Mouse (Mus musculus) stomach, postnatal 0 days (tissue): ENCODE results near the gene Cdh1. TPM values are rescaled to one million over a fixed set of nuclear protein-coding genes. Genes with fewer than 3 reads are reported as not detected.

Source experiments
- ATAC-seq: fragments of 200-750 bp; cut with Nextera tagmentation; 2 replicates; pipeline ENCODE4 v1.8.0; 2017; ENCODE audit not compliant: low FRiP score, low TSS enrichment
- DNase-seq: peaks from one replicate; pipeline ENCODE4 v3.0.0-alpha.2; 2016; ENCODE audit warnings: low spot score
- H3K27ac ChIP-seq: fragments of 300-500 bp; sonication (generic); replicated peaks from 2 replicates; pipeline ENCODE4 v1.5.1; 2014; ENCODE audit warnings: mild to moderate bottlenecking, control low read depth
- H3K27me3 ChIP-seq: fragments of 300-500 bp; sonication (generic); 2 replicates; pipeline ENCODE4 v1.6.1; 2014; ENCODE audit warnings: low read length; ENCODE audit not compliant: control insufficient read depth, insufficient read depth
- H3K36me3 ChIP-seq: fragments of 300-500 bp; sonication (generic); 2 replicates; pipeline ENCODE4 v1.6.1; 2014; ENCODE audit warnings: low read length, mixed read lengths; ENCODE audit not compliant: control insufficient read depth, insufficient read depth
- H3K4me1 ChIP-seq: fragments of 300-500 bp; sonication (generic); replicated peaks from 2 replicates; pipeline ENCODE4 v1.6.1; 2014; ENCODE audit warnings: antibody characterized with exemption; ENCODE audit not compliant: control insufficient read depth, insufficient read depth
- H3K4me2 ChIP-seq: fragments of 300-500 bp; sonication (generic); replicated peaks from 2 replicates; pipeline ENCODE4 v1.6.1; 2014; ENCODE audit warnings: low read depth, mild to moderate bottlenecking, control low read depth, moderate library complexity
- H3K4me3 ChIP-seq: fragments of 300-500 bp; sonication (generic); 2 replicates; pipeline ENCODE4 v1.5.1; 2014; ENCODE audit warnings: low read depth, low read length, control low read depth
- H3K9ac ChIP-seq: fragments of 300-500 bp; sonication (generic); 2 replicates; pipeline ENCODE4 v1.6.1; 2014; ENCODE audit warnings: mild to moderate bottlenecking, low read length, control low read depth, mixed read lengths
- H3K9me3 ChIP-seq: fragments of 300-500 bp; sonication (generic); 2 replicates; pipeline ENCODE4 v1.6.1; 2016; ENCODE audit warnings: low read length; ENCODE audit not compliant: control insufficient read depth
- CTCF ChIP-seq: IDR thresholded peaks from 2 replicates; pipeline ENCODE4 v1.5.1; 2016; ENCODE audit warnings: antibody characterized with exemption, low read depth, mild to moderate bottlenecking, moderate library complexity
- EP300 ChIP-seq: optimal IDR thresholded peaks from 2 replicates; pipeline ENCODE3; 2016; ENCODE audit warnings: antibody characterized with exemption
- WGBS: fragments of 180-500 bp; shearing (Covaris S2); extraction: QIAGEN DNeasy Blood & Tissue Kit; methylation state at CpG from one replicate; pipeline ENCODE4 v1.1.7; 2014; 5-methylcytosine and 5-hydroxymethylcytosine counted together
- polyA plus RNA-seq: library from polyadenylated mRNA; unstranded; fragments of >200 nt; fragmentation: Nextera tagmentation; extraction: Ambion mirVana; gene quantifications from 2 replicates; pipeline ENCODE4 v1.2.1, GENCODE M21; 2015

Cdh1 gene
- 118 and 131 TPM in 2 replicates for polyA plus RNA-seq

DNA sequence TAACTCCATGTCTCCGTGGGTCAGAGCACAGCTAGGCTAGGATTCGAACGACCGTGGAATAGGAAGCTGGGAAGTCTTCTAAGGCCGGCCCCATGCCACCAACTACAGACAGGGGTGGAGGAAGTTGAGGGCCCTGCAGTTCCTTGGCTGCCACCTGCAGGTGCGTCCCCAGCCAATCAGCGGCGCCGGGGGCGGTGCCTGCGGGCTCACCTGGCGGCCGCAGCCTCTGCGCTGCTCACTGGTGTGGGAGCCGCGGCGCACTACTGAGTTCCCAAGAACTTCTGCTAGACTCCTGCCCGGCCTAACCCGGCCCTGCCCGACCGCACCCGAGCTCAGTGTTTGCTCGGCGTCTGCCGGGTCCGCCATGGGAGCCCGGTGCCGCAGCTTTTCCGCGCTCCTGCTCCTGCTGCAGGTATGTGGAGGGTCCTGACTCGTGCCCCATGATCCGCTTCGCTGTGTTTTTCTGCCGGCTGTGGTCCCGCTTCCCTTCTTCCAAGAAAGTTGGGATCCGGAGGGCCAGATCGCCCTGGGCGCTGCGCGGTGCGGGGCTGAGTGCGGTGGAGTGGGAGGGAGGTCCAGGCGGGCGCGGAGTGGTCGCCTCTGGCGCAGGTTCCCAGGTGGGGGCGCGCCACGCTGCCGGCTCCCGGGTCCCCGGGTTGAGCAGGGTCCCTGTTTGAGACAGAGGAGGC, at the start of gene Cdh1:
Gene Cdh1 (plus strand): TSS at position 221 of the 689 bp plus-strand sequence.
- Histone ChIP-seq H3K9me3 (no peaks in the 10 kb centered on the region), H3K4me1 (no peaks in the 10 kb centered on the region), H3K27me3 (0 out of 2 replicates have a peak, but pooled peaks cover 6% of the 10 kb centered on the region), H3K36me3 (no peaks in the 10 kb centered on the region), H3K4me3 (peak within 1 kb of the TSS; percentile 66), H3K9ac (peak within 1 kb of the TSS; percentile 80), H3K27ac (peak within 1 kb of the TSS; percentile 91), H3K4me2 (peak within 1 kb of the TSS; percentile 56)
- peak; percentile 61 for TF ChIP-seq CTCF
- TF ChIP-seq EP300 = no peak
- ATAC-seq (peak; percentile 97), DNase-seq (peak; percentile 98)
- WGBS = under 1% methylated on average over 53 of the region's 53 CpGs

DNA sequence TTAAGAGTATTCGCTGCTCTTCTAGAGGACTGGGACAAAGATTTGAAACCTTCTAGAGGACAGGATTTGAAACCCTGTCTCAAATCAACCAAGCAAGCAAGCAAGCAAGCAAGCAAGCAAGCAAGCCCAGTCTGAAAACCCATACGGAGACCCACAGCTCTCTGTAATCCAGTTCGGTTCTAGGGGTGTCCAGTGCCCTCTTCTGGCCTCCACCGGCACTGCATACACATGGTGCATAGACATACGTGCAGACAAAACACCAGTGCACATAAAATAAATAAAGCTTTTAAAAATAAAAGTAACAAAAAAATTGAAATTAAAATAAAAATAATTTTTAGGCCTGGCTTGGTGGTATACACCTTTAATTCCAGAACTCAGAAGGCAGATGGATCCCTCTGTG, 49.1 kb upstream of the Cdh1 start:
- H3K9ac ChIP-seq = no peak overlapping the region
- WGBS = 98% methylated on average over 5 of the region's 5 CpGs
- ATAC-seq = no peak
- no peaks in the 10 kb centered on the region for H3K9me3 ChIP-seq
- 0 out of 2 replicates have a peak, but pooled peaks cover 2% of the 10 kb centered on the region for H3K36me3 ChIP-seq
- no peak for DNase-seq
- no peaks in the 10 kb centered on the region for H3K27me3 ChIP-seq
- no peak overlapping the region for H3K4me2 ChIP-seq
- no peak overlapping the region for H3K4me3 ChIP-seq
- H3K4me1 ChIP-seq = no peaks in the 10 kb centered on the region
- peak; percentile 45 for TF ChIP-seq CTCF
- no peak for TF ChIP-seq EP300
- no peak overlapping the region for H3K27ac ChIP-seq

DNA sequence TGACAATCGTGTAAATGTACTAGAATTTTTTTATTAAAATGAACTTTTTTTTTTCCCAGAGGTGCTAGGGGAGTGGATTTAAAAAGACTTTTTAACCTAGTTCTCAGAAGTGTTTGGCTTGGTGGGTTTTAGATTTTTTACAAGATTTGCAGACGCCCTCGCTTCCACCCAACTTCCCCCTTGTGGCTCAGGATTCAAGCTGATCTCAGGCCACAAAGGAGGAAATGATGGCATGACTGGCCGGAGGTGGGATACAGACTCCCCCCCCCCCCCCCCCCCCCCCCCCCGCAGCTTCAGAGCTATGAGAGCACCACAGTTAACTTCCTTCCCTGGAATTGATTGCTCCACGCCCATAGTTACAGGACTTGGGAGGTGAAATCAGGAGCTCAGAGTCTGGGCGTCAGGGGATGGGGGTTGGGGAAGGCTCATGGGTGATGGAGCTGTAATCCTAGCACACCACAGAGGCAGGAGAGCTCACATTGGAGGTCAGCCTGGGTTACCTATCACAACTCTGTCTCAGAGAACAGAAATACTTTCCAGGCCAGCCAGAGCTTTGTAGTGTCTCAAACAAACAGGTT, 47.0 kb upstream of the Cdh1 start:
- Histone ChIP-seq H3K4me2 (no peak overlapping the region), H3K27ac (no peak overlapping the region), H3K27me3 (no peaks in the 10 kb centered on the region), H3K4me3 (no peak overlapping the region), H3K9me3 (no peaks in the 10 kb centered on the region), H3K9ac (no peak overlapping the region), H3K36me3 (0 out of 2 replicates have a peak, but pooled peaks cover 2% of the 10 kb centered on the region), H3K4me1 (no peaks in the 10 kb centered on the region)
- ATAC-seq (no peak), DNase-seq (no peak)
- WGBS = 65% methylated on average over 6 of the region's 7 CpGs
- TF ChIP-seq CTCF (no peak), EP300 (no peak)

DNA sequence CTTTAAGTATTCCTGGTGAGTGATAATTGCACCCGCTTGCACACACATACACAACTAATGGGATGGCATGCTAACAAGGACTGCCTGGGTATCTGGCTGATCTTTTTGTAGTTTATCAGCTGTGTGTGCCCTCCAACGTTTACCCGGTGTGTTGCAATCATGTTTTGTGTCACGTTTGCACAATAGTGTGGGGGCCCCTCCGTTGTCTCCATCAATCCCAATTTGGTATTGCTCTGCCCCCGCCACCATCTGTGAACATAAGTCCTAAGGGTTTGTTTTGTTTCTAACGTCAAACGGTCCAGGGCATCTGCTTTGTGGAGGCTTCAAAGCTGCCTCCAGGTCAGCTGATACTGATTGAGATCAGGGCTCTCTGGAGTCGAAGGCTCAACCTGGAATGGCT, 43.3 kb upstream of the Cdh1 start:
- ATAC-seq (no peak), DNase-seq (no peak)
- no peaks in the 10 kb centered on the region for H3K9me3 ChIP-seq
- 36% methylated on average over 9 of the region's 9 CpGs for WGBS
- TF ChIP-seq CTCF = no peak
- no peak for TF ChIP-seq EP300
- no peaks in the 10 kb centered on the region for H3K4me1 ChIP-seq
- H3K27me3 ChIP-seq = no peaks in the 10 kb centered on the region
- no peak overlapping the region for H3K9ac ChIP-seq
- no peak overlapping the region for H3K4me2 ChIP-seq
- no peak overlapping the region for H3K4me3 ChIP-seq
- H3K27ac ChIP-seq = no peak overlapping the region
- H3K36me3 ChIP-seq = no peaks in the 10 kb centered on the region

DNA sequence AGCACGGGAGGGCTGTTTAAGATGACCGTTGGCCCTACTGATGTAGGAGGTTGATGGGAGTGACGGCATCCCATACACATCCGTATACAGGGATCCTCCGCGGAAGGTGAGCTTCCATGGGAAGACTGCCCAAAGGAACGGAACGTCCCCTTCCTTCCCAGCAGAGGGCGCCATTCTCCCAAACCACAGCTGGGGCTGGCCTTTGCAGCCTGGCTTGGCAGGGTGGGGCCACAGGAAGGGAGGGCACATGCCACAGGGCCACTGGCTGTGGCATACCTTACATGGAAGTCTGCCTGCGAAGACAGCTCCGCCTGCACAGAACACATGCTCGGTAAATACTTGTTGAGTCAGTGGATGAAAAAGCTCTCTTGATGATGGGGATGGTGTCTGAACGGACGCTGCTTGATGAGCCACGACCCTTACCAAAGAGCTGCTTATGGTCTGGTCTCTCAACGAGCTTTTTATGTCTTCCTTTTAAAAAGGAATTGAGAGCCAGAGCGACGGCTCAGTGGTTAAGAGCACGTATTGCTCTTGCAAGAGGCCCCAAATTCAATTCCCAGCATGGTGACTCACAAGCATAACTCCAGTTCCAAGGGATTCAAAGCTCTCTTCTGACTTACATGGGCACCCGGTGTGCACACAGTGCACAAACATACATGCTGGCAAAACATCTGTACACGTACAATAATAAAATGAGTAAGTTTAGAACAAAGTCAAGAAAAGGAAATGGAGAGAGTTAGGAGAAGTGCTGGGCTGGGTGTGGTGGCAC, 41.9 kb upstream of the Cdh1 start:
- ATAC-seq (peak; percentile 95), DNase-seq (peak; percentile 92)
- WGBS = 21% methylated on average over 21 of the region's 21 CpGs
- no peak overlapping the region for H3K4me2 ChIP-seq
- no peaks in the 10 kb centered on the region for H3K9me3 ChIP-seq
- no peak overlapping the region for H3K9ac ChIP-seq
- no peak for TF ChIP-seq EP300
- TF ChIP-seq CTCF = peak; percentile 99
- no peaks in the 10 kb centered on the region for H3K4me1 ChIP-seq
- peak overlapping the region; percentile 69 for H3K27ac ChIP-seq
- no peak overlapping the region for H3K4me3 ChIP-seq
- no peaks in the 10 kb centered on the region for H3K36me3 ChIP-seq
- H3K27me3 ChIP-seq = no peaks in the 10 kb centered on the region
